Mouse (Mus musculus): ENCODE data around the gene Gm20671. TPM values are rescaled to one million over a fixed set of nuclear protein-coding genes. Genes with fewer than 3 reads are reported as not detected.
"Not testable (repeated sequence)": the region's sequence is repeated elsewhere in the genome, so short reads cannot be mapped to it uniquely, and the experiment has no call there.

Gene Gm20671
- polyA plus RNA-seq, 1 experiment: not detected

- WGBS: 52% methylated on average over 2 of the region's 2 CpGs
- H3K4me1 ChIP-seq (ENCODE audit: control insufficient read depth, insufficient read depth, low read length): peaks cover 1% of the 10 kb centered on the region; the same call in 1 of the 2 replicates
- TF ChIP-seq CTCF (IDR thresholded peaks at IDR 0.05; ENCODE audit: control insufficient read depth, insufficient read depth, low read length) (no peak), POLR2A (IDR thresholded peaks at IDR 0.05; ENCODE audit: borderline replicate concordance, control insufficient read depth, low read depth, low read length) (no peak)
- H3K4me3 ChIP-seq (replicated peaks; ENCODE audit: control insufficient read depth, low read depth, low read length): no peak overlapping the region
- no peak overlapping the region for H3K27ac ChIP-seq (ENCODE audit: control insufficient read depth, insufficient read depth, low read depth, low read length, poor library complexity)
Measured at GRCm38 (mm10) chr5:32751736-32752135, 75.2 kb downstream of the Gm20671 start.

GRCm38 (mm10) chr5:32748936-32749335 is 78.0 kb downstream of the Gm20671 start:
- H3K4me3 ChIP-seq (replicated peaks; ENCODE audit: control insufficient read depth, low read depth, low read length): no peak overlapping the region
- 76% methylated on average over 6 of the region's 6 CpGs for WGBS
- TF ChIP-seq CTCF (IDR thresholded peaks at IDR 0.05; ENCODE audit: control insufficient read depth, insufficient read depth, low read length) (no peak), POLR2A (IDR thresholded peaks at IDR 0.05; ENCODE audit: borderline replicate concordance, control insufficient read depth, low read depth, low read length) (no peak)
- peaks cover 3% of the 10 kb centered on the region; the same call in 1 of the 2 replicates for H3K4me1 ChIP-seq (ENCODE audit: control insufficient read depth, insufficient read depth, low read length)
- H3K27ac ChIP-seq (ENCODE audit: control insufficient read depth, insufficient read depth, low read depth, low read length, poor library complexity): no peak overlapping the region

- 39% methylated on average over 6 of the region's 6 CpGs for WGBS
- peaks cover 3% of the 10 kb centered on the region; the same call in 1 of the 2 replicates for H3K4me1 ChIP-seq (ENCODE audit: control insufficient read depth, insufficient read depth, low read length)
- H3K27ac ChIP-seq (ENCODE audit: control insufficient read depth, insufficient read depth, low read depth, low read length, poor library complexity): no peak overlapping the region
- TF ChIP-seq POLR2A (IDR thresholded peaks at IDR 0.05; ENCODE audit: borderline replicate concordance, control insufficient read depth, low read depth, low read length): no peak
- TF ChIP-seq CTCF (IDR thresholded peaks at IDR 0.05; ENCODE audit: control insufficient read depth, insufficient read depth, low read length): peak; percentile 83
- no peak overlapping the region for H3K4me3 ChIP-seq (replicated peaks; ENCODE audit: control insufficient read depth, low read depth, low read length)
Measured at GRCm38 (mm10) chr5:32747650-32748375, 79.1 kb downstream of the Gm20671 start.

- H3K27ac ChIP-seq (ENCODE audit: control insufficient read depth, insufficient read depth, low read depth, low read length, poor library complexity): peak overlapping the region; percentile 90
- TF ChIP-seq CTCF (IDR thresholded peaks at IDR 0.05; ENCODE audit: control insufficient read depth, insufficient read depth, low read length): no peak
- peak; percentile 73 for TF ChIP-seq POLR2A (IDR thresholded peaks at IDR 0.05; ENCODE audit: borderline replicate concordance, control insufficient read depth, low read depth, low read length)
- 4% methylated on average over 10 of the region's 10 CpGs for WGBS
- H3K4me1 ChIP-seq (ENCODE audit: control insufficient read depth, insufficient read depth, low read length): peaks cover 3% of the 10 kb centered on the region; the same call in 1 of the 2 replicates
- H3K4me3 ChIP-seq (replicated peaks; ENCODE audit: control insufficient read depth, low read depth, low read length): peak overlapping the region; percentile 81
Measured at GRCm38 (mm10) chr5:32745705-32746655, 80.9 kb downstream of the Gm20671 start.

- peaks cover 2% of the 10 kb centered on the region; the same call in 1 of the 2 replicates for H3K4me1 ChIP-seq (ENCODE audit: control insufficient read depth, insufficient read depth, low read length)
- no peak overlapping the region for H3K4me3 ChIP-seq (replicated peaks; ENCODE audit: control insufficient read depth, low read depth, low read length)
- TF ChIP-seq POLR2A (IDR thresholded peaks at IDR 0.05; ENCODE audit: borderline replicate concordance, control insufficient read depth, low read depth, low read length): no peak
- TF ChIP-seq CTCF (IDR thresholded peaks at IDR 0.05; ENCODE audit: control insufficient read depth, insufficient read depth, low read length): peak; percentile 42; the same call in 1 of the 2 replicates
- WGBS: 25% methylated on average over 9 of the region's 9 CpGs
- 0 out of 2 replicates have a peak overlapping the region, but pooled peaks have one; percentile 22 for H3K27ac ChIP-seq (ENCODE audit: control insufficient read depth, insufficient read depth, low read depth, low read length, poor library complexity)
Measured at GRCm38 (mm10) chr5:32742149-32742548, 84.8 kb downstream of the Gm20671 start.

GRCm38 (mm10) chr5:32741377-32741776 is 85.5 kb downstream of the Gm20671 start:
- not testable (repeated sequence) for H3K4me1 ChIP-seq (ENCODE audit: control insufficient read depth, insufficient read depth, low read length); H3K4me3 ChIP-seq (replicated peaks; ENCODE audit: control insufficient read depth, low read depth, low read length); H3K27ac ChIP-seq (ENCODE audit: control insufficient read depth, insufficient read depth, low read depth, low read length, poor library complexity)
- WGBS: 87% methylated on average over 4 of the region's 4 CpGs

GRCm38 (mm10) chr5:32740850-32741249 is 86.1 kb downstream of the Gm20671 start:
- H3K27ac ChIP-seq (ENCODE audit: control insufficient read depth, insufficient read depth, low read depth, low read length, poor library complexity); H3K4me1 ChIP-seq (ENCODE audit: control insufficient read depth, insufficient read depth, low read length); H3K4me3 ChIP-seq (replicated peaks; ENCODE audit: control insufficient read depth, low read depth, low read length): not testable (repeated sequence)
- 85% methylated on average over 8 of the region's 8 CpGs for WGBS

- 87% methylated on average over 3 of the region's 3 CpGs for WGBS
- TF ChIP-seq CTCF (IDR thresholded peaks at IDR 0.05; ENCODE audit: control insufficient read depth, insufficient read depth, low read length) (no peak), POLR2A (IDR thresholded peaks at IDR 0.05; ENCODE audit: borderline replicate concordance, control insufficient read depth, low read depth, low read length) (no peak)
- no peak overlapping the region for H3K4me3 ChIP-seq (replicated peaks; ENCODE audit: control insufficient read depth, low read depth, low read length)
- peaks cover 2% of the 10 kb centered on the region; the same call in 1 of the 2 replicates for H3K4me1 ChIP-seq (ENCODE audit: control insufficient read depth, insufficient read depth, low read length)
- H3K27ac ChIP-seq (ENCODE audit: control insufficient read depth, insufficient read depth, low read depth, low read length, poor library complexity): no peak overlapping the region
Measured at GRCm38 (mm10) chr5:32740138-32740537, 86.8 kb downstream of the Gm20671 start.

- not testable (repeated sequence) for H3K27ac ChIP-seq (ENCODE audit: control insufficient read depth, insufficient read depth, low read depth, low read length, poor library complexity); H3K4me1 ChIP-seq (ENCODE audit: control insufficient read depth, insufficient read depth, low read length); H3K4me3 ChIP-seq (replicated peaks; ENCODE audit: control insufficient read depth, low read depth, low read length)
- 86% methylated on average over 3 of the region's 3 CpGs for WGBS
Measured at GRCm38 (mm10) chr5:32736770-32737169, 90.1 kb downstream of the Gm20671 start.
